Mouse (Mus musculus): ENCODE results near the gene Otx1. TPM values are rescaled to one million over a fixed set of nuclear protein-coding genes. Genes with fewer than 3 reads are reported as not detected.
A peak's percentile ranks its signal among the peaks of the same experiment; 100 is the strongest.

The Otx1 gene
- polyA plus RNA-seq, 1 experiment from 2014 or later, result 9.5 TPM

DNA sequence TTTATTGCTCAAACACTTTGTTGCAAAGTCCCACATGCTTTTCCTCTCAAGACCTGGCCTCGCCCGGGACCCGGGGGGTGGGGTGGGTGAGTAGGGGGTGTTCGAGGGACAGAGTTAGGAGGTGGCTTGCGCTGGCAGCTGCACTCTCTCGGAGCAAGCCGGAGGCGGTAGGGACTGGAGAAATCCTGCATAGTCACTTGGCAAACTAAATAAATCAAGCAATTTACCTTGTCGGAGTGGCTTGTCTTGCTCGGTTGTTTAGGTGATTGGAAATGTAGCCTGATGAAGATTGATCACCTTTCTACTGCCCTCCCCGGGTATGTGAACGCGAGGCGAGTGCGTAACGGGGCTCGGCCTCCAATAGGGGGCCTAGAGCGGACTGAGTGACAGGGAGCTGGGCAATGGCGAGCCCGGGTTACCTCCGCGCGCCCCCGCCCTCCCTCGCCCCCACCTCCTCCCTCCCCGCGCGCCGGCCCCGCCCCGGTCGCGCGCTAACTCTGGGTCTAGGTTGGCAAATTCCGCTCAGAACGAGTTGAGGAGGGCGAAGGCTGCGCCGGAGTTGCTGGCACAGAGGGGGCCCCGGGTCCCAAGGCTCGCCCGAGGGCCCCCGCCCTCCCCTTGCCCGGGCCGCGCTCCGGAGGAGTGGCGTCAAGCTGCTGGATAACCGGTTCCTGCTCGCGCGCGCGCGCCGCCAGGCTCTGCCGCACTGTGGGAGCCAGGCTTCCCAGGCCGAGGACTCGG, 1.2 kb downstream of the Otx1 start:
- Histone ChIP-seq H3K27ac (ENCODE audit: low read length) (peak overlapping the region; percentile 88), H3K36me3 (ENCODE audit: control insufficient read depth, insufficient read depth) (no peaks in the 10 kb centered on the region), H3K9ac (replicated peaks; ENCODE audit: low read depth, low read length) (peak overlapping the region; percentile 74), H3K4me2 (ENCODE audit: low read length) (peak overlapping the region; percentile 68), H3K9me3 (ENCODE audit: control insufficient read depth, low read length) (no peaks in the 10 kb centered on the region), H3K4me1 (replicated peaks; ENCODE audit: control insufficient read depth, insufficient read depth, low read length) (peaks cover 40% of the 10 kb centered on the region), H3K27me3 (replicated peaks; ENCODE audit: control insufficient read depth, insufficient read depth, low read length) (peaks cover 26% of the 10 kb centered on the region), H3K4me3 (replicated peaks; ENCODE audit: low read length) (peak overlapping the region; percentile 59)
- under 1% methylated on average over 56 of the region's 59 CpGs for WGBS
- ATAC-seq, result peak; percentile 85

DNA sequence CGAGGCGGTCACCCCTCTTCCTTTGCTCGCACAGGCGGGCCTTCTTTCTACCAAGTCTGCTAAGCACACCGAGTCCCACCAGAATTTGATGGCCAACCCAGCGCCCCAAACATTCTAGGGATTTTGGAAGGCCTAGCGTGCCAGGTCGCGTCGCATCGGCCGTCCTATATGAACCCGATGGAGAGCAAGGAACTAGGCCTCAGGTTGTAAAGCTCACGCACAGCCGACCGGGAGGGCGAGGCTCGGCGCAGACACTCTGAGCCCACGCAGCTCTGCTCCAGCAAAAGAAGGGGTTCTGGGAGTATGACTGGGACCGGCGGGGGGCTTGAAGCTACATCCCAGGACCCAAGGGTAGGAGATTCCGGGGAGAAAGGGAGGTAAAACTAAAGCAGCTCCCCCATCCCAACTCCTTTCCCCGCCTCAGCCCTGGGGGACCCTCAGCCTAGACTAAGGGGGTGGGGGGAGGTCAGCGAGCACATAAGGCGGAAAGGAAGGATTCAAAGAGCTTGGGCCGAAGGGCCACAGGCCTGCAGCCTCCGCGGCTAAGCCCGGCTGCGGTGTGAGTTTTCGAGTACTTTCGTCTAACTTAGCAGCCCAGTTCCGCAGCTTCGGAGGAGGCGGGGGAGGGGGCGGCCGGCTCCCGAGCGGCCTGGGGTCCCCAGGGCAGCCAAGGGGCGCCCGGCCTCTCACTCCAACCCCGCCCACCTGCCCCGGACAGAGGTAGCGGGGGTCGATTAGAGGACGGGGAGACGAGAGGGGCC, 2.2 kb downstream of the Otx1 start:
- peak overlapping the region; percentile 66 for H3K9ac ChIP-seq (replicated peaks; ENCODE audit: low read depth, low read length)

DNA sequence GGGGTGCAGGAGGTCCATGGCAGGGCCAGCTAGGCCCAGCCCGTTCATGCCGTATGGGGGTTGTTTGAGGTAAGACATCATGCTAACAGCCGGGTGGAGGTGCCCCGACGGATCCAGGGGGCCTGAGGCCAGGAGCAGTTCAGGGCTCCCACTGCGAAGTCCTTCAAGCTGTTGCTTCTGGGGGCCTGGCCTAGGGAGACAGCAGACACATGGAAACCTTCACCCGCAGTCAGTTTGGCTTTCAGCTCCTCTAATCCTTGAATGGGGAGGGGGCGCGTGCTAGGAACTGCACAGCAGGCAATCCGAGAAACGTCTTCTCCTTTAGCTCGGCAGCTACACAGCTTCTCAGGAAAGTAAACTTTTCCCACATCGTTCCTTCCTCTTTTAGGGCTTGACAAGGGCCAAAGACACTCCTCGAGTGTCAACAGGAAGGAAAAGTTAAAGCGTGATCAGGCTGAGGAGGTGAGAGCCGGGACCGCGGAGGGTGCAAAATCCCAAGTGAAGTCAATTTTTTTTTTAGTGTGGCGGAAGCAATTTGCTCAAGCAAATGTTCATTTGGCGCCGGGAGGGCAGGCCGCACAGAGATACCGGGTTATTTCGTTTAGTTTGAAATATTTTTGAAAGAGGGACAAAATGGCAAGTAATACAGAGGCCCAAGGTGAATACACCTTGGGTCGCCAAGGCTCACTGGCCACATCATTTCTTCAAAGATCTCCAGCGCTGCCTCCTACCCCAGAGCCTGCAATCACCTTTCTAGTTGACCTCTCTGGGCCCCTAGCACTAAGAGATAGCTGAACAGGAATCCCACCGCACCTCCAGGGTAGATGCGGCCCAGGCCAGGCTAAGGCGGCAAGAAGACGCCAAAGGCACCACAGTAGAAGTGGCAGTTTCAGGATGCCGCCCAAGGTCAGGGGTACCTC, 3.0 kb downstream of the Otx1 start:
- no peaks in the 10 kb centered on the region for H3K36me3 ChIP-seq (ENCODE audit: control insufficient read depth, insufficient read depth)
- H3K4me3 ChIP-seq (replicated peaks; ENCODE audit: low read length), result peak overlapping the region; percentile 59
- ATAC-seq, result no peak
- H3K9me3 ChIP-seq (ENCODE audit: control insufficient read depth, low read length), result no peaks in the 10 kb centered on the region
- WGBS, result 4% methylated on average over 31 of the region's 31 CpGs
- H3K27ac ChIP-seq (ENCODE audit: low read length), result no peak overlapping the region
- peak overlapping the region; percentile 66 for H3K9ac ChIP-seq (replicated peaks; ENCODE audit: low read depth, low read length)
- peaks cover 16% of the 10 kb centered on the region for H3K27me3 ChIP-seq (replicated peaks; ENCODE audit: control insufficient read depth, insufficient read depth, low read length)
- peak overlapping the region; percentile 68 for H3K4me2 ChIP-seq (ENCODE audit: low read length)
- peaks cover 48% of the 10 kb centered on the region for H3K4me1 ChIP-seq (replicated peaks; ENCODE audit: control insufficient read depth, insufficient read depth, low read length)

More for the DNA sequence above, 2.2 kb downstream of the Otx1 start:
- Histone ChIP-seq H3K4me3 (replicated peaks; ENCODE audit: low read length) (peak overlapping the region; percentile 59), H3K9me3 (ENCODE audit: control insufficient read depth, low read length) (no peaks in the 10 kb centered on the region), H3K27ac (ENCODE audit: low read length) (peak overlapping the region; percentile 28; the same call in 1 of the 2 replicates), H3K27me3 (replicated peaks; ENCODE audit: control insufficient read depth, insufficient read depth, low read length) (peaks cover 20% of the 10 kb centered on the region), H3K4me2 (ENCODE audit: low read length) (peak overlapping the region; percentile 68), H3K4me1 (replicated peaks; ENCODE audit: control insufficient read depth, insufficient read depth, low read length) (peaks cover 49% of the 10 kb centered on the region), H3K36me3 (ENCODE audit: control insufficient read depth, insufficient read depth) (no peaks in the 10 kb centered on the region)
- WGBS, result 3% methylated on average over 48 of the region's 48 CpGs
- no peak for ATAC-seq

DNA sequence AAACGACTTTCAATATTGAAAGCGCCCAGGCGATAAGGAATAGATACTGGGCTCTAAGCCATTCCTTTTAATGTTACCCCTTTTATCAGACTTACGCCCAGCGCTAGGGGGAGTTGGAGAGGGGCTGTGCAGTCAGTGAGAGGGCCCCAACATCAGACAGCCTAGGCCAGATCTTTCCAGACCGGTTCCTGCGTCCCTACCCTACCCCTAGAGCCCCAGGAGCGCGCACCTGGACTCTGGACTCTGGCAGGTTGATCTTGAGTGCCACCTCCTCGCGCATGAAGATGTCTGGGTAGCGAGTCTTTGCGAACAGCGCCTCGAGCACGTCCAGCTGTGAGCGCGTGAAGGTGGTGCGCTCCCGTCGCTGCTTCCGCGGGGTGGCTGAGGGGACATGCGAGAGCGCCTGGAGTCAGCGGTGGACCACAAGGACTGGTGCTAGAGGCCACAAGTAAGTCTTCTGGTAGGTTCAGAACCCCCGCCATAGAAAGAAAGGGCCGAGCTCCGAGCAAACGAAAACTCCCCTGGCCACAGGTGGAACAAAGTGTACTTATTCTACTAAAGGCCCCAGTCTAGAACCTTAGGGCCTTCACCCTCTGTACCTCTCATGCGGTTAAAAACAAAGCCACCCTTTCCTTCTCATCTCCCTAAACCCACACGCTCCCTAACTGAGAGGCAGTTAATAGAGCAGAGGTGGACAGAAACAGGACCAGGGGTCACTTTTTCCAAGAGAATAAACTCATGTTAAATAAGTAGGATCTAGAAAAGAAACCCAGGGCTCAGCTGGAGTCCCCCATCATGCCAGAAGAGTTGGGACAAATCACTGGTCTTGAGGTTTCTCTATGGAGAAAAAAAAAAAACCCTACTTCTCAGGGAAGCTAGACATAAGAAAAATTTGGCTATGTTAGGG, 4.3 kb downstream of the Otx1 start:
- Histone ChIP-seq H3K9ac (replicated peaks; ENCODE audit: low read depth, low read length) (peak overlapping the region; percentile 30; the same call in 1 of the 2 replicates), H3K27ac (ENCODE audit: low read length) (0 out of 2 replicates have a peak overlapping the region, but pooled peaks have one; percentile 5), H3K4me2 (ENCODE audit: low read length) (peak overlapping the region; percentile 68), H3K9me3 (ENCODE audit: control insufficient read depth, low read length) (no peaks in the 10 kb centered on the region), H3K27me3 (replicated peaks; ENCODE audit: control insufficient read depth, insufficient read depth, low read length) (peaks cover 14% of the 10 kb centered on the region), H3K4me1 (replicated peaks; ENCODE audit: control insufficient read depth, insufficient read depth, low read length) (peaks cover 40% of the 10 kb centered on the region), H3K36me3 (ENCODE audit: control insufficient read depth, insufficient read depth) (no peaks in the 10 kb centered on the region), H3K4me3 (replicated peaks; ENCODE audit: low read length) (peak overlapping the region; percentile 59)
- 9% methylated on average over 32 of the region's 32 CpGs for WGBS
- no peak for ATAC-seq

DNA sequence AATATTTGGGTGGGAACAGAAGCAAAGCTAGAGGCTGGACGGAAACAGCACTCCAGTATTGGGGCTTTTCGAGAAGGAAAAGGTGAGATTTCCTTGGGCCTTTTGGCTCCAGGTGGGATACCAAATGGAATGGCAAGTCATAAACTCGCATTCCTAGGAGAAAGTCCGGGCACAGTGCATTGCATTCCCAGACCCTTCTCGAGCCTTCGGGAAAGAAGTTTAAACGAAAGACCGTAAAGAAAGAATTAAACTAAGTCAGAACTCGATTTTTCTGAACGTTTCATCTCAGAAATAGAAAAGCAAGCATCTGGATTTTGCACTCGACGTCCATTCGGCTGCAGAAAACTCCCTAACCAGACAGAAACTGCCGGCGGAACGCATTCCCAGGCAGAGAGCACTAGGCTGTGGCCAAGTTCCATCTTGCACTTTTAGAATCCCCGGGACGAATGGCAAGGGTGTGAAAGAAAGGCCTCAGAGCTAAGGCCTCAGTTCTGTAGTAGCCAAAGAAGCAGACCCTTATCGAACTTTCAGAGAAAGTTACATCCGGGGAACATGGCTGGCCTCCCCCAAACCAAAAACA, 5.0 kb downstream of the Otx1 start:
- Histone ChIP-seq H3K27me3 (replicated peaks; ENCODE audit: control insufficient read depth, insufficient read depth, low read length) (peaks cover 14% of the 10 kb centered on the region), H3K9ac (replicated peaks; ENCODE audit: low read depth, low read length) (peak overlapping the region; percentile 56), H3K4me2 (ENCODE audit: low read length) (peak overlapping the region; percentile 68), H3K27ac (ENCODE audit: low read length) (peak overlapping the region; percentile 7; the same call in 1 of the 2 replicates), H3K4me3 (replicated peaks; ENCODE audit: low read length) (peak overlapping the region; percentile 59), H3K36me3 (ENCODE audit: control insufficient read depth, insufficient read depth) (no peaks in the 10 kb centered on the region), H3K9me3 (ENCODE audit: control insufficient read depth, low read length) (no peaks in the 10 kb centered on the region), H3K4me1 (replicated peaks; ENCODE audit: control insufficient read depth, insufficient read depth, low read length) (peaks cover 43% of the 10 kb centered on the region)
- no peak for ATAC-seq
- 6% methylated on average over 20 of the region's 20 CpGs for WGBS

DNA sequence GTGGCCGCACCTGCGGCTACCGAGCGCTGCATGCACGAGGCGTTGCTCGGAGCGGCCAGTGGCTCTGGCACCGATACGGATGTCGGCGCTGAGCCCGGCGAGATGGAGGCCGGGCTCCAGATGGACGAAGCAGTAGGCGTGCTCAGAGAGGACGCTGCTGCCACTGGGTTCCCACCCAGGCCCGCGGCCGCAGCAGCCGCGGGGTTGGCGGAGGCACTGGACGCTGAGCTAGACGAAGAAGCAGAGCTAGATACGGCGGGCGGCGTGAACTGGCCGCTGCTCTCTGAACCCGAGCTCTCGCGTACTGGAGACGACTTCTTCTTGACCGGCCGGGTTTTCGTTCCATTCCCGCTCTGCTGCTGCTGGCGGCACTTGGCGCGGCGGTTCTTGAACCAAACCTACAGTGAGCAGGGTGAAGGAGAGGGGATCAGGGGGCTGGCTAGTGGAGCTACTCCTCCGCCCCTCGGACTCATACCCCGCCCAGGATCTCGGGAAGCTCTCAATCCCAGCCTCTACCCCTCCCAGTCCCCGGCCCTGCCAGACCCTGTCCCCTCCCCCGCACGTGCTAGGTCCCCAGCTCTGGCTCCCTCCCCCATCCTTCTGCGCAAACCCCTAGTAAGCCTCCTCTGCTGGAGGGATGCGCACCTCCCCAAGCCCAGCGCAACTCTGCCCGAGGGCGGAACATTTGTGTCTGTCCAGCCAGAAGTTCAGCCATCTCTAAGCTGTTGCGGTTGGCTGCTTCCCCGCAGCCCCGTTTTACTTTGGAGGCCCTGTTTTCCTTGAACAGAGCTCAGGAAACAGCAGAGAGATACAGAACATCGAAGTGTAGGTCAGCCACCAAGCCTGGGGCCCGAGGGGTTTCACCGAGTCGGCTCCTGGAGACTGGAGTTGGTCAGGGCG, 5.8 kb downstream of the Otx1 start:
- H3K27me3 ChIP-seq (replicated peaks; ENCODE audit: control insufficient read depth, insufficient read depth, low read length), result peaks cover 14% of the 10 kb centered on the region
- WGBS, result 1% methylated on average over 63 of the region's 63 CpGs
- peak overlapping the region; percentile 59 for H3K4me3 ChIP-seq (replicated peaks; ENCODE audit: low read length)
- no peaks in the 10 kb centered on the region for H3K9me3 ChIP-seq (ENCODE audit: control insufficient read depth, low read length)
- peak; percentile 49 for ATAC-seq
- peak overlapping the region; percentile 35 for H3K27ac ChIP-seq (ENCODE audit: low read length)
- peak overlapping the region; percentile 56 for H3K9ac ChIP-seq (replicated peaks; ENCODE audit: low read depth, low read length)
- H3K4me2 ChIP-seq (ENCODE audit: low read length), result peak overlapping the region; percentile 68
- H3K4me1 ChIP-seq (replicated peaks; ENCODE audit: control insufficient read depth, insufficient read depth, low read length), result peaks cover 40% of the 10 kb centered on the region
- no peaks in the 10 kb centered on the region for H3K36me3 ChIP-seq (ENCODE audit: control insufficient read depth, insufficient read depth)

DNA sequence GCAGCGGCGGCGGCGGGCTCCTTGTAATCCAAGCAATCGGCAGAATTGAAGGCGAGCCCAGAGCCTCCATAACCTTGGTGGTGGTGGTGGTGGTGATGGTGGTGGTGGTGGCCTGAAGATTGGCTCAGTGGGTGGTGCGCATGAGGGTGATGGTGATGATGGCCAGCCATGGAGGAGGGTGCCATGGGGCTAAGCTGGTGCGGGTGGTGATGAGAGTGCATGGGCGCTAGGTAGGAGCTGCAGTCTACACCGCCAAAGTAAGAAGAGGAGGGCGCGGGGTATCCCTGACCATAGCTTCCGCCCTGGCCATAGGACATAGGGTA, 6.4 kb downstream of the Otx1 start:
- peaks cover 17% of the 10 kb centered on the region for H3K27me3 ChIP-seq (replicated peaks; ENCODE audit: control insufficient read depth, insufficient read depth, low read length)
- H3K4me2 ChIP-seq (ENCODE audit: low read length), result peak overlapping the region; percentile 68
- H3K36me3 ChIP-seq (ENCODE audit: control insufficient read depth, insufficient read depth), result no peaks in the 10 kb centered on the region
- H3K27ac ChIP-seq (ENCODE audit: low read length), result no peak overlapping the region; the same call in 1 of the 2 replicates
- peak overlapping the region; percentile 59 for H3K4me3 ChIP-seq (replicated peaks; ENCODE audit: low read length)
- ATAC-seq, result peak; percentile 3; the same call in 1 of the 2 replicates
- WGBS, result 13% methylated on average over 13 of the region's 13 CpGs
- peak overlapping the region; percentile 56 for H3K9ac ChIP-seq (replicated peaks; ENCODE audit: low read depth, low read length)
- H3K4me1 ChIP-seq (replicated peaks; ENCODE audit: control insufficient read depth, insufficient read depth, low read length), result peaks cover 36% of the 10 kb centered on the region
- H3K9me3 ChIP-seq (ENCODE audit: control insufficient read depth, low read length), result no peaks in the 10 kb centered on the region

All from forebrain, embryonic 16.5 days (tissue).